Mouse (Mus musculus) limb, embryonic 14.5 days (tissue): ENCODE data around the gene Slc8a3. TPM values are rescaled to one million over a fixed set of nuclear protein-coding genes. Genes with fewer than 3 reads are reported as not detected.

ENCODE experiments used
- ATAC-seq: fragments of 200-750 bp; cut with Nextera tagmentation; 2 replicates; pipeline ENCODE4 v1.8.0; 2017; ENCODE audit warnings: low read depth, moderate number of reproducible peaks, moderate TSS enrichment; ENCODE audit not compliant: low FRiP score
- DNase-seq: peaks from one replicate; pipeline ENCODE4 v3.0.0-alpha.2; 2015; ENCODE audit warnings: low spot score
- H3K27ac ChIP-seq: fragments of 300-500 bp; sonication (generic); replicated peaks from 2 replicates; pipeline ENCODE4 v1.5.1; 2014; ENCODE audit warnings: low read depth, mild to moderate bottlenecking, low read length, moderate library complexity, mixed read lengths
- H3K27me3 ChIP-seq: fragments of 300-500 bp; sonication (generic); 2 replicates; pipeline ENCODE4 v1.6.1; 2014; ENCODE audit warnings: low read length, mixed read lengths; ENCODE audit not compliant: control insufficient read depth, insufficient read depth
- H3K36me3 ChIP-seq: fragments of 300-500 bp; sonication (generic); 2 replicates; pipeline ENCODE4 v1.6.1; 2014; ENCODE audit warnings: mild to moderate bottlenecking, low read length, moderate library complexity, mixed read lengths; ENCODE audit not compliant: control insufficient read depth, insufficient read depth
- H3K4me1 ChIP-seq: fragments of 300-500 bp; sonication (generic); 2 replicates; pipeline ENCODE4 v1.6.1; 2014; ENCODE audit warnings: antibody characterized with exemption, low read length, mixed read lengths; ENCODE audit not compliant: control insufficient read depth, insufficient read depth
- H3K4me2 ChIP-seq: fragments of 300-500 bp; sonication (generic); replicated peaks from 2 replicates; pipeline ENCODE4 v1.6.1; 2014; ENCODE audit warnings: low read depth, mild to moderate bottlenecking, low read length, moderate library complexity; ENCODE audit not compliant: severe bottlenecking
- H3K4me3 ChIP-seq: fragments of 300-500 bp; sonication (generic); replicated peaks from 2 replicates; pipeline ENCODE4 v1.5.1; 2014; ENCODE audit warnings: low read length
- H3K9ac ChIP-seq: fragments of 300-500 bp; sonication (generic); 2 replicates; pipeline ENCODE4 v1.6.1; 2014; ENCODE audit warnings: mild to moderate bottlenecking, low read depth, low read length, moderate library complexity; ENCODE audit not compliant: severe bottlenecking
- H3K9me3 ChIP-seq: fragments of 300-500 bp; sonication (generic); 2 replicates; pipeline ENCODE4 v1.6.1; 2016; ENCODE audit warnings: low read length; ENCODE audit not compliant: control insufficient read depth
- POLR2A ChIP-seq: fragments of 200-500 bp; IDR thresholded peaks from 2 replicates; pipeline ENCODE4 v1.8.0; 2012; ENCODE audit warnings: inconsistent platforms, mild to moderate bottlenecking, moderate library complexity, borderline replicate concordance; ENCODE audit not compliant: insufficient read depth, insufficient read length; ENCODE audit errors: extremely low read depth
- WGBS: fragments of 180-500 bp; shearing (Covaris S2); extraction: QIAGEN DNeasy Blood & Tissue Kit; methylation state at CpG from one replicate; pipeline ENCODE4 v1.1.7; 2014; 5-methylcytosine and 5-hydroxymethylcytosine counted together
- polyA plus RNA-seq, 2 experiments: library from polyadenylated mRNA; depleted of rRNA in 1 of 2; stranded (reverse) in 1 of 2; unstranded in 1 of 2; fragments of >200 nt; fragmentation: Nextera tagmentation in 1 of 2; extraction: Ambion mirVana in 1 of 2; gene quantifications; 2 replicates each; pipeline versions ENCODE4 v1.2.1 to v1.2.3; 2012 to 2014

Gene Slc8a3
- polyA plus RNA-seq, 2 experiments, result 2.5 to 4.2 TPM

DNA sequence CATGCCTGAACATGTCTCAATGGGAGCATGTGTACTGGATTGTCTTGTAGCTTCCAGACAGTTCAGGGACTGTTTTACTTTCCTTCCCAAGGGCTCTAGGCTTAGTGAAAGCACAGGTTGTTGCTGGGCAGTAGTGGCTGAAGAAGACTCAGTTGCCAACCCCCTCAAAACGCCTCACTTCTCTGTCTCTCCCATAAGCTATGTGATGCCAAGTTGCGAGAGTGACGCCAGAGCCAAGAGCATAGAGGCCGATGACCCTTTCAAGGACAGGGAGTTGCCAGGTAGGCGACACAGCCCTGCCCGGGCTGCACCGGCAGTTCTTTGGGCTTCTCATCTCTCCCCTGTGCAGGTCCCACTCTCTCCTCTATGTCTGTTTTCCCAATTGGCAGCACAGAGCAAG, 164.9 kb downstream of the Slc8a3 start:
- Histone ChIP-seq H3K36me3 (no peaks in the 10 kb centered on the region; the same call in 1 of the 2 replicates), H3K27me3 (no peaks in the 10 kb centered on the region), H3K4me2 (no peak overlapping the region), H3K9ac (no peak overlapping the region), H3K4me1 (peaks cover 9% of the 10 kb centered on the region; the same call in 1 of the 2 replicates), H3K9me3 (no peaks in the 10 kb centered on the region), H3K4me3 (no peak overlapping the region), H3K27ac (no peak overlapping the region)
- no peak for TF ChIP-seq POLR2A
- ATAC-seq, result no peak
- WGBS, result 93% methylated on average over 7 of the region's 7 CpGs
- DNase-seq, result no peak

DNA sequence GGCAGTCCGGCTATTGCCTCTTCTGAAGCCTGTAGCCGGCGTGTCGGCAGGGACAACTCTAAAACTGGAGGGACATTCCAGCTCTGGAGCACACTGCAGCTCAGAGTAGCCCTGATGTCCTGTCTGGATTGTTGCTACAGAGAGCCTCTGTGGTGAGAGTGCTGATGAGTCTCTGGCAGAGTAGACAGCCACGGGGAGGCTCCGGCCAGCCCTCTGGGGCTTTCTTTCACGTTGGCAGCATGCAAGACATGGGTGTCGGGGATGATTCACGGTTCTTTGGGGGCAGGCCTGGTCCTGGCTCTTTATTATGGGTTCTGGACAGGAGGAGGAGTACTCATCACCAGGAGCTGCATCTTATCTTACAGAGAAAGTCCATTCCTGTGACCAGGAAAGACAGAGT, 165.8 kb downstream of the Slc8a3 start:
- Histone ChIP-seq H3K27me3 (no peaks in the 10 kb centered on the region), H3K4me1 (peaks cover 9% of the 10 kb centered on the region; the same call in 1 of the 2 replicates), H3K27ac (no peak overlapping the region), H3K9ac (no peak overlapping the region), H3K36me3 (no peaks in the 10 kb centered on the region; the same call in 1 of the 2 replicates), H3K4me2 (no peak overlapping the region), H3K9me3 (no peaks in the 10 kb centered on the region), H3K4me3 (no peak overlapping the region)
- DNase-seq (no peak), ATAC-seq (no peak)
- TF ChIP-seq POLR2A, result no peak
- WGBS, result 45% methylated on average over 9 of the region's 9 CpGs

DNA sequence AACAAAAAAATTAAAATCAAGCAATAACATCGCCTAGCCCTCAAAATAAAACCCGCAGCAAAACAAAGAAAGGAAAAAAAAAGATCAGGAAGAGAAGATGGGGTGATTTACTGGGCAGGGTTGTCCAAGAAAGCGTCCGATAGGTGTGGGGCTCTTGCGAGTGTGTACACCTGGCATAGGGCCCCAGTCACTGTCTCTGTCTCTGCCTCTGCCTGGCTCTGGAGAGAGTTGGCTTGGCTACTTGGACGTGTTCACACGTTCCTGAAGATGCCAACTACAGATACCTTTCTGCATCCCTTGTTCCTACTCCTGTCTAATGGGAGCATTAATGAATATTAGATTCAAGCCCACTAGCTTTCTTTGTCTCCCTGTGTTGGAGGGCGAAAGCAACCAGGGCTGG, 166.4 kb downstream of the Slc8a3 start:
- ATAC-seq, result no peak
- 61% methylated on average over 8 of the region's 8 CpGs for WGBS
- no peak overlapping the region for H3K9ac ChIP-seq
- H3K4me3 ChIP-seq, result no peak overlapping the region
- no peak overlapping the region for H3K4me2 ChIP-seq
- H3K27me3 ChIP-seq, result no peaks in the 10 kb centered on the region
- H3K27ac ChIP-seq, result no peak overlapping the region
- H3K9me3 ChIP-seq, result no peaks in the 10 kb centered on the region
- no peak for TF ChIP-seq POLR2A
- peaks cover 9% of the 10 kb centered on the region; the same call in 1 of the 2 replicates for H3K4me1 ChIP-seq
- DNase-seq, result no peak
- no peaks in the 10 kb centered on the region; the same call in 1 of the 2 replicates for H3K36me3 ChIP-seq

DNA sequence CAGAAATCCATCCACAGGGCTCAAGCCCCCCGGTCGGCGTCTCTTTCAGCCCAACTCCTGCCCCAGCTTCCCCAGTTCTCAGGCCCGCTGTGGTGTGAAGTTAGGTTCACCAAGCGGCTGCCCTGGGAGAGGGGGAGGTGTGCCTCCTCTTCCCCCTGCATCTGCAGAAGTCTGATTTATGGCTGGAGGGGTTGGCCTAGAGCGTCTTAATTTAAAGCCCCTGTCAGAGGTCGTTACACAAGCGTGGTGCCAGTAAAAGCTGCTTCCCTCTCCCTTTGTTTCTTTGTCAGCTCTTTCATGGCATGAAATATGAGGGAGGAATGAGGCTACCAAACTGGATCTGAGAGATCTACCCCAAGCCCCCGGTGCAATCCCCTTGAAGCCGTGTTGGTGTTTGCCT, 166.9 kb downstream of the Slc8a3 start:
- no peak for TF ChIP-seq POLR2A
- Histone ChIP-seq H3K27me3 (no peaks in the 10 kb centered on the region), H3K4me1 (peaks cover 9% of the 10 kb centered on the region; the same call in 1 of the 2 replicates), H3K9ac (peak overlapping the region; percentile 12; the same call in 1 of the 2 replicates), H3K27ac (no peak overlapping the region), H3K9me3 (no peaks in the 10 kb centered on the region), H3K4me2 (no peak overlapping the region; the same call in 1 of the 2 replicates), H3K36me3 (no peaks in the 10 kb centered on the region; the same call in 1 of the 2 replicates), H3K4me3 (no peak overlapping the region)
- 5% methylated on average over 10 of the region's 10 CpGs for WGBS
- ATAC-seq, result no peak
- no peak for DNase-seq

DNA sequence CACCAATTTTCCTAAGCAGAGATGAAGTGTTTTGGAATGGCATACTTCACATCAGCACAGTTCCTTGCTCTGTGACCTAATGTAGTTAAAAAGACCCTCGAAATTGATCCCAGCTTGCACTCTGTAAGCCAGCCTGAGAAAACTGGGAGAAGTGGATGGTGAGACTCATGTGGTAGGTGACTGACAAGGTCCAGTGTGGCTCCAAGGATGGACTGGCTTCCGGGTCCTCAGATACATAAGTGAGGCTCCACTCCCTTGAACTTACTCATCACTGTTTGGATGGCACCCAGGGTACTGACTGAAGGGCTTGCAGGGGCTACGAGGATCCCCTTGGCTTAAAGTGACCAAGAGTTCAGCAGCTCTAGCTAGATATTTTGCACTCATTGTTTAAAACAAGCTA, 169.4 kb downstream of the Slc8a3 start:
- no peaks in the 10 kb centered on the region for H3K27me3 ChIP-seq
- no peak overlapping the region for H3K9ac ChIP-seq
- no peak overlapping the region for H3K4me2 ChIP-seq
- H3K27ac ChIP-seq, result no peak overlapping the region
- DNase-seq (no peak), ATAC-seq (no peak)
- H3K36me3 ChIP-seq, result no peaks in the 10 kb centered on the region
- no peak for TF ChIP-seq POLR2A
- no peaks in the 10 kb centered on the region for H3K9me3 ChIP-seq
- H3K4me3 ChIP-seq, result no peak overlapping the region
- WGBS, result 91% methylated on average over 3 of the region's 3 CpGs
- peaks cover 9% of the 10 kb centered on the region; the same call in 1 of the 2 replicates for H3K4me1 ChIP-seq

DNA sequence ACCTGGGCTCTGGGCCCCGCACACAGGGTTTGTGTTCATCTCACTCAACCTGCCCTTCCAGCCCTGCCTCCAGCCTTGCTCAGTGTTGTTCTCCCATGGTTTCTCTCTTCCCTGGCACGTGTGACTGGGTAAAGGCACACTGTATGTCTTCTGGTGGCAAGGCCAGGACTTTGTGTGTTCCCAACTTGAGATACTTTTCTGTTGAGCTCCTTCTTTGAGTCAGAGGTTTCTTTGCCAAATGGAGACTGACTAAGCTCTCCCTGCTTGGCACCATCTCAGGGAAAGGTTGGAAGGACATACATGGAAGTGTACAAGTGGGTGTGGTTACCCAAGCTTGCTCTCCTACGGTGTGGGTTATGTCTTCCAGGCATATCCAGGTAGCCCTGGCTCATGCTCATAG, 169.8 kb downstream of the Slc8a3 start:
- DNase-seq (no peak), ATAC-seq (no peak)
- Histone ChIP-seq H3K27me3 (no peaks in the 10 kb centered on the region), H3K4me2 (no peak overlapping the region), H3K4me3 (no peak overlapping the region), H3K27ac (no peak overlapping the region), H3K9me3 (no peaks in the 10 kb centered on the region), H3K4me1 (peaks cover 9% of the 10 kb centered on the region; the same call in 1 of the 2 replicates), H3K36me3 (no peaks in the 10 kb centered on the region), H3K9ac (no peak overlapping the region)
- 78% methylated on average over 3 of the region's 3 CpGs for WGBS
- no peak for TF ChIP-seq POLR2A
